Mouse (Mus musculus) thymus, postnatal 0 days (tissue): Measurements from ENCODE around the gene Ddx47. TPM values are rescaled to one million over a fixed set of nuclear protein-coding genes. Genes with fewer than 3 reads are reported as not detected.

Source experiments
- DNase-seq: peaks from one replicate; pipeline ENCODE4 v3.0.0-alpha.2; 2015; ENCODE audit warnings: low spot score
- polyA plus RNA-seq: library from polyadenylated mRNA; unstranded; fragments of >200 nt; fragmentation: Nextera tagmentation; extraction: Ambion mirVana; gene quantifications from 2 replicates; pipeline ENCODE4 v1.2.1, GENCODE M21; 2015

Ddx47 gene
- polyA plus RNA-seq, 1 experiment from 2014 or later: 122 TPM

GRCm38 (mm10) chr6:135006372-135006771, 5.0 kb upstream of the Ddx47 start:
- DNase-seq: no peak

GRCm38 (mm10) chr6:135011734-135012116, 313 bp downstream of the Ddx47 start:
- DNase-seq: peak; percentile 8

GRCm38 (mm10) chr6:135017211-135017610, 5.8 kb downstream of the Ddx47 start:
- no peak for DNase-seq

- no peak for DNase-seq
These were observed 8.2 kb downstream of the Ddx47 start for GRCm38 (mm10) chr6:135019564-135019963.

- DNase-seq: no peak
These were observed 10.2 kb downstream of the Ddx47 start for GRCm38 (mm10) chr6:135021633-135022032.

- no peak for DNase-seq
These were observed 12.0 kb downstream of the Ddx47 start for GRCm38 (mm10) chr6:135023379-135023778.

GRCm38 (mm10) chr6:135024781-135025420, 13.5 kb downstream of the Ddx47 start:
- no peak for DNase-seq

- DNase-seq: peak; percentile 58
These were observed 14.8 kb downstream of the Ddx47 start for GRCm38 (mm10) chr6:135026232-135026631.

GRCm38 (mm10) chr6:135026755-135027154, 15.3 kb downstream of the Ddx47 start:
- DNase-seq: no peak

- no peak for DNase-seq
These were observed 17.8 kb downstream of the Ddx47 start for GRCm38 (mm10) chr6:135029246-135029645.

- DNase-seq: no peak
These were observed 27.3 kb downstream of the Ddx47 start for GRCm38 (mm10) chr6:135038674-135039073.

GRCm38 (mm10) chr6:135040275-135040871, 29.0 kb downstream of the Ddx47 start:
- DNase-seq: no peak

GRCm38 (mm10) chr6:135041930-135042329, 30.5 kb downstream of the Ddx47 start:
- DNase-seq: no peak

GRCm38 (mm10) chr6:135047276-135047675, 35.9 kb downstream of the Ddx47 start:
- DNase-seq: no peak

GRCm38 (mm10) chr6:135048509-135048908, 37.1 kb downstream of the Ddx47 start:
- no peak for DNase-seq

GRCm38 (mm10) chr6:135048956-135049355, 37.5 kb downstream of the Ddx47 start:
- DNase-seq: no peak

- DNase-seq: no peak
These were observed 42.4 kb downstream of the Ddx47 start for GRCm38 (mm10) chr6:135053789-135054188.

- DNase-seq: no peak
These were observed 44.5 kb downstream of the Ddx47 start for GRCm38 (mm10) chr6:135055882-135056281.

GRCm38 (mm10) chr6:135060728-135061127, 49.3 kb downstream of the Ddx47 start:
- no peak for DNase-seq

- DNase-seq: no peak
These were observed 53.2 kb downstream of the Ddx47 start for GRCm38 (mm10) chr6:135064621-135065020.

GRCm38 (mm10) chr6:135065236-135065957, 54.0 kb downstream of the Ddx47 start, which contains the start of gene Gprc5a:
Gene Gprc5a (plus strand): TSS chr6:135065651.
- peak; percentile 32 for DNase-seq

- DNase-seq: no peak
These were observed 55.5 kb downstream of the Ddx47 start for GRCm38 (mm10) chr6:135066795-135067445.
